Mouse (Mus musculus) liver, postnatal 0 days (tissue): ENCODE measurements at regions not wholly inside any gene's neighbourhood (a gene's known extent, or its start where the extent isn't known, plus 50 kb on each side); places are given as distances from the start of the nearest gene placed in this dataset.

Experiments used
- CTCF ChIP-seq: sonication (generic); IDR thresholded peaks from 2 replicates; pipeline ENCODE4 v1.5.1; 2016; ENCODE audit warnings: antibody characterized with exemption, low read depth
- EP300 ChIP-seq: IDR thresholded peaks from 2 replicates; pipeline ENCODE4 v1.6.1; 2016; ENCODE audit warnings: antibody characterized with exemption, low read depth, mild to moderate bottlenecking

DNA sequence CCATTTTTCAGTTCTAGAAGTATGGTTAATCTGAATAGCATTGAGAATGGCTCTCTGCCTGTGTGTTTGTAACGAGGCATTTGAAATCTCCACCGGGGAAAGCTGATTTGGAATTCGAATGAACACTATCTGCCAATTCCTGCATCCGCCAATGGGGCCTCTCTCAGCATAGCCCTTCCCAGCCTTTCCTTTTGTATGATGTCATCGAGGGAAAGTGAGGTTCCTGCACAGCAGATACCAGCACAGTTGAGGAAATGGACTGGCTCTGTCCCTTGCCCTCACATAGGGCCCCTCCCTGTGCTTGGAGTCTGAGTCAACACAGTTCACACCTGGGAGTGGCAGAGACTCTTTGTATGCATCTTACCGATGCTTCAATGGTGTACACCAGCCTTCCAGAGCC is 253.0 kb downstream of the Bcor start:
- no peak for TF ChIP-seq CTCF
- TF ChIP-seq EP300: no peak
